Mouse (Mus musculus) G1E (cell line): ENCODE measurements around the gene Cblb. TPM values are rescaled to one million over a fixed set of nuclear protein-coding genes. Genes with fewer than 3 reads are reported as not detected.

Experiments used
- ATAC-seq: 2 replicates; pipeline ENCODE4 v1.8.0; 2016; ENCODE audit warnings: mild to moderate bottlenecking; ENCODE audit not compliant: insufficient number of reproducible peaks, poor library complexity, low FRiP score, severe bottlenecking; ENCODE audit errors: extremely low read depth
- DNase-seq: peaks from one replicate; pipeline ENCODE4 v3.0.0; 2012; ENCODE audit warnings: low spot score
- H3K27me3 ChIP-seq: 2 replicates; pipeline ENCODE4 v1.6.1; 2012; ENCODE audit warnings: mild to moderate bottlenecking, low read length, inconsistent platforms; ENCODE audit not compliant: insufficient read depth
- H3K36me3 ChIP-seq: replicated peaks from 2 replicates; pipeline ENCODE3; 2012; ENCODE audit warnings: mild to moderate bottlenecking, inconsistent platforms
- H3K4me1 ChIP-seq: 2 replicates; pipeline ENCODE4 v1.6.1; 2012; ENCODE audit warnings: low read depth, low read length, inconsistent platforms, mixed read lengths; ENCODE audit not compliant: insufficient read depth
- H3K4me3 ChIP-seq: 2 replicates; pipeline ENCODE4 v1.5.1; 2012; ENCODE audit warnings: low read depth, mild to moderate bottlenecking, inconsistent platforms, low read length, moderate library complexity, mixed read lengths
- H3K9me3 ChIP-seq: replicated peaks from 2 replicates; pipeline ENCODE4 v1.6.1; 2012; ENCODE audit warnings: inconsistent platforms
- CTCF ChIP-seq: IDR thresholded peaks from 2 replicates; pipeline ENCODE4 v1.5.1; 2012; ENCODE audit warnings: low read depth, low read length, inconsistent platforms, mixed read lengths
- GATA1 ChIP-seq: IDR thresholded peaks from 2 replicates; pipeline ENCODE4 v1.6.1; 2012; ENCODE audit warnings: borderline replicate concordance, low read length, inconsistent platforms, mixed read lengths
- GATA2 ChIP-seq: IDR thresholded peaks from 2 replicates; pipeline ENCODE4 v1.6.1; 2012; ENCODE audit warnings: low read depth, low read length, inconsistent platforms, borderline replicate concordance
- POLR2AphosphoS5 ChIP-seq: IDR thresholded peaks from 2 replicates; pipeline ENCODE4 v1.6.1; 2012; ENCODE audit warnings: low read depth, low read length, inconsistent platforms; ENCODE audit not compliant: insufficient replicate concordance
- TAL1 ChIP-seq: conservative IDR thresholded peaks from 2 replicates; pipeline ENCODE4 v1.6.1; 2012; ENCODE audit warnings: low read depth, low read length, inconsistent platforms, mixed read lengths
- polyA plus RNA-seq: library from polyadenylated mRNA; stranded (reverse); fragments of >175 nt; gene quantifications from 2 replicates; pipeline ENCODE4 v1.2.3, GENCODE M21; 2012
- total RNA-seq, 2 experiments: library from RNA; stranded (forward) in 1 of 2; stranded (reverse) in 1 of 2; fragments of 200-1000 nt in 1 of 2; fragments of >200 nt in 1 of 2; fragmentation: Nextera tagmentation in 1 of 2; gene quantifications; 2 replicates each; pipeline ENCODE4 v1.2.3; 2014 to 2017

Cblb gene
- total and polyA plus RNA-seq, 3 experiments, result 5.4 to 31.9 (median 9.1) TPM

GRCm38 (mm10) chr16:52125896-52126295, 94.9 kb downstream of the Cblb start:
- no peaks in the 10 kb centered on the region for H3K9me3 ChIP-seq
- H3K36me3 ChIP-seq, result peaks cover 6% of the 10 kb centered on the region
- H3K27me3 ChIP-seq, result no peaks in the 10 kb centered on the region
- no peak for ATAC-seq
- no peak for TF ChIP-seq GATA1
- TF ChIP-seq POLR2AphosphoS5, result no peak
- no peak for TF ChIP-seq GATA2
- TF ChIP-seq TAL1, result no peak
- no peak for TF ChIP-seq CTCF
- DNase-seq, result no peak
- peaks cover 3% of the 10 kb centered on the region; the same call in 1 of the 2 replicates for H3K4me1 ChIP-seq
- H3K4me3 ChIP-seq, result no peak overlapping the region

GRCm38 (mm10) chr16:52129357-52129905, 98.4 kb downstream of the Cblb start:
- peaks cover 7% of the 10 kb centered on the region for H3K36me3 ChIP-seq

GRCm38 (mm10) chr16:52132808-52133490, 101.9 kb downstream of the Cblb start:
- DNase-seq (no peak), ATAC-seq (no peak)
- Histone ChIP-seq H3K9me3 (no peaks in the 10 kb centered on the region), H3K27me3 (no peaks in the 10 kb centered on the region), H3K4me3 (no peak overlapping the region), H3K36me3 (peaks cover 15% of the 10 kb centered on the region), H3K4me1 (no peaks in the 10 kb centered on the region)
- no peak for TF ChIP-seq GATA2
- TF ChIP-seq CTCF, result no peak

More at GRCm38 (mm10) chr16:52129357-52129905, 98.4 kb downstream of the Cblb start:
- TF ChIP-seq GATA2 (no peak), POLR2AphosphoS5 (no peak), TAL1 (no peak), CTCF (no peak), GATA1 (no peak)
- no peak for DNase-seq
- no peak for ATAC-seq
- Histone ChIP-seq H3K4me1 (no peaks in the 10 kb centered on the region), H3K9me3 (no peaks in the 10 kb centered on the region), H3K4me3 (no peak overlapping the region), H3K27me3 (no peaks in the 10 kb centered on the region)

- Histone ChIP-seq H3K9me3 (no peaks in the 10 kb centered on the region), H3K4me3 (no peak overlapping the region), H3K4me1 (no peaks in the 10 kb centered on the region), H3K36me3 (peaks cover 19% of the 10 kb centered on the region), H3K27me3 (no peaks in the 10 kb centered on the region)
- no peak for ATAC-seq
- no peak for DNase-seq
- no peak for TF ChIP-seq TAL1
Measured at GRCm38 (mm10) chr16:52134631-52135227, 103.7 kb downstream of the Cblb start.

GRCm38 (mm10) chr16:52135689-52136390, 104.8 kb downstream of the Cblb start:
- H3K36me3 ChIP-seq, result peaks cover 18% of the 10 kb centered on the region
- no peaks in the 10 kb centered on the region for H3K27me3 ChIP-seq
- no peak overlapping the region for H3K4me3 ChIP-seq
- H3K9me3 ChIP-seq, result no peaks in the 10 kb centered on the region
- no peak for DNase-seq
- ATAC-seq, result no peak
- H3K4me1 ChIP-seq, result no peaks in the 10 kb centered on the region
- TF ChIP-seq TAL1 (no peak), GATA2 (no peak), POLR2AphosphoS5 (no peak), GATA1 (no peak), CTCF (no peak)

GRCm38 (mm10) chr16:52143101-52143500, 112.1 kb downstream of the Cblb start:
- DNase-seq (no peak), ATAC-seq (no peak)
- TF ChIP-seq GATA1 (no peak), POLR2AphosphoS5 (no peak), TAL1 (no peak)
- Histone ChIP-seq H3K4me1 (no peaks in the 10 kb centered on the region), H3K4me3 (no peak overlapping the region), H3K9me3 (no peaks in the 10 kb centered on the region), H3K36me3 (peaks cover 35% of the 10 kb centered on the region), H3K27me3 (no peaks in the 10 kb centered on the region)
